Mouse (Mus musculus): ENCODE measurements around the gene Topbp1.

DNA sequence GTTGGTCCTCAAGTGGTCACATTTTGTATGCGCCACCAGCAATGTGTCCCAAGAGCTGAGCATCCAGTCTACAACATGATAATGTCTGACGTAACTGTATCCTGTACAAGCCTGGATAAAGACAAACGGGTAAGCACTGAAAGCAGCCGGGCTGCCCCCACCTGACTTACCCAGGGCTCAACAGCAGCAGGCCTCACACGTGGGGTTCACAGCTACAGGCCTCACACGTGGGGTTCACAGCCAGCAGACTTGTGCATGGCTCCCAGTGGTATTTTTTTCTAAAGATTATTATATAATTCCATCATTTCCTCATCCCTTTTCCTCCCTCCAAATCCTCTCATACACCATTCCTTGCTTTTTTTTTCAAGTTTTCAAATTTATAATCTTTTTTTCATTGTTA is 4.8 kb downstream of the Topbp1 start:
- TF ChIP-seq CTCF (IDR thresholded peaks at IDR 0.05; ENCODE audit: insufficient read depth, low read depth, low read length), result no peak
- TF ChIP-seq POLR2A (IDR thresholded peaks at IDR 0.05; ENCODE audit: insufficient read depth, low read depth, low read length), result no peak
